Mouse (Mus musculus): ENCODE results near the gene H2afy. TPM values are rescaled to one million over a fixed set of nuclear protein-coding genes. Genes with fewer than 3 reads are reported as not detected.

H2afy gene
- polyA plus RNA-seq, 1 experiment from 2014 or later = 422 TPM

GRCm38 (mm10) chr13:56142382-56143150, 6.4 kb upstream of the H2afy start:
- H3K9ac ChIP-seq = no peak overlapping the region
- no peak overlapping the region for H3K4me2 ChIP-seq (replicated peaks)
- H3K4me1 ChIP-seq = peaks cover 25% of the 10 kb centered on the region
- H3K36me3 ChIP-seq = no peaks in the 10 kb centered on the region
- 37% methylated on average over 9 of the region's 11 CpGs for WGBS
- H3K4me3 ChIP-seq = no peak overlapping the region
- H3K27ac ChIP-seq = no peak overlapping the region
- ATAC-seq (ENCODE audit: low FRiP score, low read depth) = no peak
- no peaks in the 10 kb centered on the region for H3K9me3 ChIP-seq
- H3K27me3 ChIP-seq = no peaks in the 10 kb centered on the region

GRCm38 (mm10) chr13:56139167-56139751, 3.1 kb upstream of the H2afy start:
- peaks cover 38% of the 10 kb centered on the region for H3K4me1 ChIP-seq
- H3K9ac ChIP-seq = no peak overlapping the region
- no peaks in the 10 kb centered on the region for H3K9me3 ChIP-seq
- WGBS = 19% methylated on average over 6 of the region's 6 CpGs
- H3K4me2 ChIP-seq (replicated peaks) = 0 out of 2 replicates have a peak overlapping the region, but pooled peaks have one; percentile 14
- no peak overlapping the region for H3K4me3 ChIP-seq
- peak; percentile 73; the same call in 1 of the 2 replicates for ATAC-seq (ENCODE audit: low FRiP score, low read depth)
- H3K27me3 ChIP-seq = no peaks in the 10 kb centered on the region
- no peaks in the 10 kb centered on the region for H3K36me3 ChIP-seq
- peak overlapping the region; percentile 77; the same call in 1 of the 2 replicates for H3K27ac ChIP-seq

GRCm38 (mm10) chr13:56135231-56136052, 719 bp downstream of the H2afy start:
- Histone ChIP-seq H3K27me3 (no peaks in the 10 kb centered on the region), H3K9ac (peak overlapping the region; percentile 99), H3K4me3 (peak overlapping the region; percentile 97), H3K36me3 (peaks cover 17% of the 10 kb centered on the region), H3K4me2 (replicated peaks) (peak overlapping the region; percentile 89), H3K4me1 (peaks cover 66% of the 10 kb centered on the region), H3K27ac (peak overlapping the region; percentile 86), H3K9me3 (no peaks in the 10 kb centered on the region)
- WGBS = 1% methylated on average over 63 of the region's 89 CpGs
- peak; percentile 74 for ATAC-seq (ENCODE audit: low FRiP score, low read depth)

GRCm38 (mm10) chr13:56134631-56135181, 1.5 kb downstream of the H2afy start:
- peaks cover 66% of the 10 kb centered on the region for H3K4me1 ChIP-seq
- WGBS = under 1% methylated on average over 44 of the region's 50 CpGs
- ATAC-seq (ENCODE audit: low FRiP score, low read depth) = no peak

GRCm38 (mm10) chr13:56134031-56134430, 2.1 kb downstream of the H2afy start:
- ATAC-seq (ENCODE audit: low FRiP score, low read depth) = no peak
- H3K9ac ChIP-seq = peak overlapping the region; percentile 99
- 31% methylated on average over 5 of the region's 5 CpGs for WGBS
- peaks cover 59% of the 10 kb centered on the region for H3K4me1 ChIP-seq
- H3K27ac ChIP-seq = no peak overlapping the region
- H3K27me3 ChIP-seq = no peaks in the 10 kb centered on the region
- H3K4me3 ChIP-seq = peak overlapping the region; percentile 97
- peak overlapping the region; percentile 89 for H3K4me2 ChIP-seq (replicated peaks)
- peaks cover 27% of the 10 kb centered on the region for H3K36me3 ChIP-seq
- no peaks in the 10 kb centered on the region for H3K9me3 ChIP-seq

More at GRCm38 (mm10) chr13:56134631-56135181, 1.5 kb downstream of the H2afy start:
- Histone ChIP-seq H3K9me3 (no peaks in the 10 kb centered on the region), H3K36me3 (peaks cover 24% of the 10 kb centered on the region), H3K9ac (peak overlapping the region; percentile 99), H3K27ac (peak overlapping the region; percentile 86), H3K4me2 (replicated peaks) (peak overlapping the region; percentile 89), H3K4me3 (peak overlapping the region; percentile 97), H3K27me3 (no peaks in the 10 kb centered on the region)

- no peaks in the 10 kb centered on the region for H3K27me3 ChIP-seq
- peaks cover 33% of the 10 kb centered on the region for H3K36me3 ChIP-seq
- peak overlapping the region; percentile 97 for H3K4me3 ChIP-seq
- peak overlapping the region; percentile 89 for H3K4me2 ChIP-seq (replicated peaks)
- peak overlapping the region; percentile 48 for H3K9ac ChIP-seq
- no peak for ATAC-seq (ENCODE audit: low FRiP score, low read depth)
- no peaks in the 10 kb centered on the region for H3K9me3 ChIP-seq
- H3K4me1 ChIP-seq = peaks cover 51% of the 10 kb centered on the region
- WGBS = 74% methylated on average over 7 of the region's 7 CpGs
- no peak overlapping the region for H3K27ac ChIP-seq
Measured at GRCm38 (mm10) chr13:56132941-56133340, 3.2 kb downstream of the H2afy start.

- no peaks in the 10 kb centered on the region for H3K27me3 ChIP-seq
- peak overlapping the region; percentile 48 for H3K9ac ChIP-seq
- ATAC-seq (ENCODE audit: low FRiP score, low read depth) = no peak
- H3K36me3 ChIP-seq = peaks cover 38% of the 10 kb centered on the region
- H3K4me1 ChIP-seq = peaks cover 51% of the 10 kb centered on the region
- no peak overlapping the region for H3K27ac ChIP-seq
- H3K4me3 ChIP-seq = no peak overlapping the region
- peak overlapping the region; percentile 89 for H3K4me2 ChIP-seq (replicated peaks)
- 60% methylated on average over 11 of the region's 11 CpGs for WGBS
- H3K9me3 ChIP-seq = no peaks in the 10 kb centered on the region
Measured at GRCm38 (mm10) chr13:56132326-56132936, 3.7 kb downstream of the H2afy start.

- H3K4me3 ChIP-seq = no peak overlapping the region
- H3K36me3 ChIP-seq = peaks cover 57% of the 10 kb centered on the region
- H3K27me3 ChIP-seq = no peaks in the 10 kb centered on the region
- H3K27ac ChIP-seq = no peak overlapping the region
- no peak overlapping the region for H3K4me2 ChIP-seq (replicated peaks)
- 66% methylated on average over 8 of the region's 8 CpGs for WGBS
- peaks cover 41% of the 10 kb centered on the region for H3K4me1 ChIP-seq
- no peaks in the 10 kb centered on the region for H3K9me3 ChIP-seq
- no peak overlapping the region for H3K9ac ChIP-seq
- no peak for ATAC-seq (ENCODE audit: low FRiP score, low read depth)
Measured at GRCm38 (mm10) chr13:56130544-56130943, 5.6 kb downstream of the H2afy start.

- 96% methylated on average over 3 of the region's 3 CpGs for WGBS
- no peak for ATAC-seq (ENCODE audit: low FRiP score, low read depth)
- H3K36me3 ChIP-seq = peaks cover 67% of the 10 kb centered on the region
- H3K27me3 ChIP-seq = no peaks in the 10 kb centered on the region
- peaks cover 40% of the 10 kb centered on the region for H3K4me1 ChIP-seq
- H3K4me3 ChIP-seq = no peak overlapping the region
- no peak overlapping the region for H3K27ac ChIP-seq
- H3K9me3 ChIP-seq = no peaks in the 10 kb centered on the region
- no peak overlapping the region for H3K9ac ChIP-seq
- no peak overlapping the region for H3K4me2 ChIP-seq (replicated peaks)
Measured at GRCm38 (mm10) chr13:56129578-56129977, 6.6 kb downstream of the H2afy start.

- no peak for ATAC-seq (ENCODE audit: low FRiP score, low read depth)
- WGBS = 88% methylated on average over 4 of the region's 4 CpGs
- Histone ChIP-seq H3K36me3 (peaks cover 73% of the 10 kb centered on the region), H3K4me3 (no peak overlapping the region), H3K27ac (no peak overlapping the region), H3K27me3 (no peaks in the 10 kb centered on the region), H3K9ac (no peak overlapping the region), H3K4me2 (replicated peaks) (no peak overlapping the region), H3K9me3 (no peaks in the 10 kb centered on the region), H3K4me1 (peaks cover 35% of the 10 kb centered on the region)
Measured at GRCm38 (mm10) chr13:56129014-56129413, 7.1 kb downstream of the H2afy start.

- ATAC-seq (ENCODE audit: low FRiP score, low read depth) = no peak
- WGBS = 82% methylated on average over 10 of the region's 10 CpGs
Measured at GRCm38 (mm10) chr13:56125632-56126031, 10.5 kb downstream of the H2afy start.

More at GRCm38 (mm10) chr13:56125632-56126031, 10.5 kb downstream of the H2afy start:
- Histone ChIP-seq H3K9ac (no peak overlapping the region), H3K36me3 (peaks cover 90% of the 10 kb centered on the region), H3K4me2 (replicated peaks) (no peak overlapping the region), H3K9me3 (no peaks in the 10 kb centered on the region), H3K27ac (no peak overlapping the region), H3K27me3 (no peaks in the 10 kb centered on the region), H3K4me3 (no peak overlapping the region), H3K4me1 (peaks cover 6% of the 10 kb centered on the region; the same call in 1 of the 2 replicates)
